Mouse (Mus musculus) liver, embryonic 13.5 days (tissue): ENCODE data around the gene Rgs7. TPM values are rescaled to one million over a fixed set of nuclear protein-coding genes. Genes with fewer than 3 reads are reported as not detected.

Experiments used
- ATAC-seq: fragments of 200-750 bp; cut with Nextera tagmentation; 2 replicates; pipeline ENCODE4 v1.8.0; 2017; ENCODE audit warnings: low read depth, mild to moderate bottlenecking, moderate number of reproducible peaks, moderate library complexity
- DNase-seq: peaks from one replicate; pipeline ENCODE4 v3.0.0; 2022
- H3K27ac ChIP-seq: fragments of 300-500 bp; sonication (generic); 2 replicates; pipeline ENCODE4 v1.5.1; 2015; ENCODE audit warnings: moderate library complexity, mild to moderate bottlenecking, inconsistent platforms
- H3K27me3 ChIP-seq: fragments of 300-500 bp; sonication (generic); 2 replicates; pipeline ENCODE4 v1.6.1; 2015; ENCODE audit warnings: mild to moderate bottlenecking, inconsistent platforms
- H3K36me3 ChIP-seq: fragments of 300-500 bp; sonication (generic); 2 replicates; pipeline ENCODE4 v1.6.1; 2015; ENCODE audit warnings: mild to moderate bottlenecking, inconsistent platforms
- H3K4me1 ChIP-seq: fragments of 300-500 bp; sonication (generic); replicated peaks from 2 replicates; pipeline ENCODE4 v1.6.1; 2015; ENCODE audit warnings: inconsistent platforms
- H3K4me2 ChIP-seq: fragments of 300-500 bp; sonication (generic); 2 replicates; pipeline ENCODE4 v1.6.1; 2015; ENCODE audit warnings: inconsistent platforms, mild to moderate bottlenecking, moderate library complexity
- H3K4me3 ChIP-seq: fragments of 300-500 bp; sonication (generic); replicated peaks from 2 replicates; pipeline ENCODE4 v1.5.1; 2015; ENCODE audit warnings: mild to moderate bottlenecking, inconsistent platforms
- H3K9ac ChIP-seq: fragments of 300-500 bp; sonication (generic); 2 replicates; pipeline ENCODE4 v1.6.1; 2015; ENCODE audit warnings: mild to moderate bottlenecking, inconsistent platforms
- H3K9me3 ChIP-seq: fragments of 300-500 bp; sonication (generic); replicated peaks from 2 replicates; pipeline ENCODE4 v1.6.1; 2016; ENCODE audit warnings: inconsistent platforms
- WGBS: fragments of 180-500 bp; shearing (Covaris S2); methylation state at CpG from one replicate; pipeline ENCODE4 v1.1.7; 2015; ENCODE audit not compliant: insufficient replicate concordance; 5-methylcytosine and 5-hydroxymethylcytosine counted together
- polyA plus RNA-seq: library from polyadenylated mRNA; unstranded; fragments of >200 nt; fragmentation: Nextera tagmentation; extraction: Ambion mirVana; gene quantifications from 2 replicates; pipeline ENCODE4 v1.2.1, GENCODE M21; 2015

Rgs7 gene
- polyA plus RNA-seq, 1 experiment from 2014 or later = 0.05 TPM

GRCm38 (mm10) chr1:175155469-175155868 lies 336.8 kb downstream of the Rgs7 start:
- Histone ChIP-seq H3K9me3 (no peaks in the 10 kb centered on the region), H3K4me2 (no peak overlapping the region), H3K36me3 (no peaks in the 10 kb centered on the region), H3K27ac (no peak overlapping the region), H3K4me1 (no peaks in the 10 kb centered on the region), H3K9ac (no peak overlapping the region), H3K4me3 (no peak overlapping the region), H3K27me3 (no peaks in the 10 kb centered on the region)
- 40% methylated on average over 1 of the region's 1 CpGs for WGBS
- ATAC-seq (no peak), DNase-seq (no peak)

GRCm38 (mm10) chr1:175143051-175143450 lies 349.2 kb downstream of the Rgs7 start:
- DNase-seq = no peak
- no peaks in the 10 kb centered on the region for H3K36me3 ChIP-seq
- H3K9me3 ChIP-seq = no peaks in the 10 kb centered on the region
- H3K27me3 ChIP-seq = no peaks in the 10 kb centered on the region
- WGBS = 62% methylated on average over 4 of the region's 4 CpGs
- no peak overlapping the region for H3K4me2 ChIP-seq
- no peak overlapping the region for H3K9ac ChIP-seq
- ATAC-seq = no peak
- H3K4me1 ChIP-seq = no peaks in the 10 kb centered on the region
- no peak overlapping the region for H3K27ac ChIP-seq
- no peak overlapping the region for H3K4me3 ChIP-seq

GRCm38 (mm10) chr1:175128525-175128924 lies 363.8 kb downstream of the Rgs7 start:
- ATAC-seq = no peak
- no peaks in the 10 kb centered on the region for H3K9me3 ChIP-seq
- H3K27me3 ChIP-seq = no peaks in the 10 kb centered on the region
- DNase-seq = no peak
- no peak overlapping the region for H3K4me2 ChIP-seq
- no peak overlapping the region for H3K4me3 ChIP-seq
- H3K4me1 ChIP-seq = no peaks in the 10 kb centered on the region
- no peak overlapping the region for H3K27ac ChIP-seq
- WGBS = 47% methylated on average over 2 of the region's 2 CpGs
- H3K9ac ChIP-seq = no peak overlapping the region
- H3K36me3 ChIP-seq = no peaks in the 10 kb centered on the region

GRCm38 (mm10) chr1:175124416-175124815 lies 367.9 kb downstream of the Rgs7 start:
- Histone ChIP-seq H3K4me3 (no peak overlapping the region), H3K4me2 (no peak overlapping the region), H3K36me3 (no peaks in the 10 kb centered on the region), H3K4me1 (no peaks in the 10 kb centered on the region), H3K9ac (no peak overlapping the region), H3K27ac (no peak overlapping the region), H3K9me3 (no peaks in the 10 kb centered on the region), H3K27me3 (no peaks in the 10 kb centered on the region)
- no peak for DNase-seq
- no peak for ATAC-seq
- WGBS = 72% methylated on average over 3 of the region's 3 CpGs

- no peak for DNase-seq
- 44% methylated on average over 4 of the region's 4 CpGs for WGBS
- H3K9me3 ChIP-seq = no peaks in the 10 kb centered on the region
- no peak overlapping the region for H3K4me3 ChIP-seq
- no peak overlapping the region for H3K4me2 ChIP-seq
- H3K27me3 ChIP-seq = no peaks in the 10 kb centered on the region
- no peak for ATAC-seq
- H3K4me1 ChIP-seq = no peaks in the 10 kb centered on the region
- no peak overlapping the region for H3K9ac ChIP-seq
- no peaks in the 10 kb centered on the region for H3K36me3 ChIP-seq
- H3K27ac ChIP-seq = no peak overlapping the region
Measured at GRCm38 (mm10) chr1:175118904-175119555, 373.3 kb downstream of the Rgs7 start.

- H3K4me3 ChIP-seq = no peak overlapping the region
- 0 out of 2 replicates have a peak, but pooled peaks cover 8% of the 10 kb centered on the region for H3K4me1 ChIP-seq
- H3K27ac ChIP-seq = no peak overlapping the region
- H3K9me3 ChIP-seq = no peaks in the 10 kb centered on the region
- no peak for DNase-seq
- H3K9ac ChIP-seq = no peak overlapping the region
- no peak for ATAC-seq
- WGBS = 38% methylated on average over 1 of the region's 1 CpGs
- H3K36me3 ChIP-seq = no peaks in the 10 kb centered on the region
- H3K4me2 ChIP-seq = no peak overlapping the region
- H3K27me3 ChIP-seq = no peaks in the 10 kb centered on the region
Measured at GRCm38 (mm10) chr1:175108270-175108860, 383.9 kb downstream of the Rgs7 start.

DNA sequence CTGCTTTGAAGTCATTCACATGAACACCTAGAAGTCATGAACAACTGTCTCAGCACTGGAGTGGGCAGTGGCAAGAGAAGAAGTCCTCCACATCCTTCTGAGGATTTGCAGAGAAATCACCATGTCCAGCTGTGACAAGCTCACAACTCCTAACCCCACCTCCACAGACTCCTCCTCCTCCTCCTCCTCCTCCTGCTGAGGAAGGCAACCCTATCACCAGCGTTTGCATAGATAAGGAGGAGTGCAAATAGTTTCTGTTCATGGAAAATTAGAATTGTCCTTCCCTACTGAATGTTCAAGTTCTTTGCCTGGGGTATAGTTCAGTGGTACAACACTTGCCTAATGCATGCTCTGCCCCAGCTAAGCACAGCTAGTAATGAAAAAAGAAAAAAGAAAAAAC lies 386.0 kb downstream of the Rgs7 start:
- Histone ChIP-seq H3K27ac (no peak overlapping the region), H3K36me3 (no peaks in the 10 kb centered on the region), H3K4me1 (0 out of 2 replicates have a peak, but pooled peaks cover 8% of the 10 kb centered on the region), H3K4me3 (no peak overlapping the region), H3K4me2 (no peak overlapping the region), H3K27me3 (no peaks in the 10 kb centered on the region), H3K9me3 (no peaks in the 10 kb centered on the region), H3K9ac (no peak overlapping the region)
- 17% methylated on average over 1 of the region's 1 CpGs for WGBS
- DNase-seq (no peak), ATAC-seq (peak; percentile 85)

DNA sequence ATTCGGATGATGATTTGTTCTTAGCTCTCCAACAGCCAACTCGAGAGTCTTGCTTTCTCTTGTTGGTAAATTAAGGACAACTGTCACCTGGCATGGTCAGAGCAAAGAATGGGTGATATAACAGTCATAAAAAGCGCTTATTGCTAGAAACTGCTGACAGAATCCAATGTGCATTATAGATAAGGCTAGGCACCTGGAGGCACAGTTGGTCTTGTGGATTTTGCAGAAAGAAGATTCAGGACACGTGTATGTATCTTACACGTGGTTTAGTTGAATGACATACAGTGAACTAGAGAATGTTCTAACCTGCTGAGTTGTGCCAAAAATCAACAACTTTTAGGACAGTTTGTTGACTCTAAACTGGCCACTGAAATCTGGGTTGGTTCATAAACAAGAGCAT lies 386.9 kb downstream of the Rgs7 start:
- Histone ChIP-seq H3K27ac (no peak overlapping the region), H3K4me2 (no peak overlapping the region), H3K27me3 (no peaks in the 10 kb centered on the region), H3K36me3 (no peaks in the 10 kb centered on the region), H3K4me3 (no peak overlapping the region), H3K9ac (no peak overlapping the region), H3K9me3 (no peaks in the 10 kb centered on the region), H3K4me1 (0 out of 2 replicates have a peak, but pooled peaks cover 8% of the 10 kb centered on the region)
- DNase-seq = no peak
- ATAC-seq = peak; percentile 36; the same call in 1 of the 2 replicates
- 41% methylated on average over 5 of the region's 5 CpGs for WGBS

- no peak for DNase-seq
- WGBS = 22% methylated on average over 3 of the region's 3 CpGs
Measured at GRCm38 (mm10) chr1:175097014-175097413, 395.3 kb downstream of the Rgs7 start.

GRCm38 (mm10) chr1:175082104-175082503 lies 410.2 kb downstream of the Rgs7 start:
- 17% methylated on average over 1 of the region's 1 CpGs for WGBS
- no peak for DNase-seq

More at GRCm38 (mm10) chr1:175097014-175097413, 395.3 kb downstream of the Rgs7 start:
- Histone ChIP-seq H3K9ac (no peak overlapping the region), H3K27ac (no peak overlapping the region), H3K27me3 (no peaks in the 10 kb centered on the region), H3K9me3 (no peaks in the 10 kb centered on the region), H3K4me3 (no peak overlapping the region), H3K4me2 (no peak overlapping the region), H3K36me3 (no peaks in the 10 kb centered on the region), H3K4me1 (no peaks in the 10 kb centered on the region)
- peak; percentile 48; the same call in 1 of the 2 replicates for ATAC-seq

DNA sequence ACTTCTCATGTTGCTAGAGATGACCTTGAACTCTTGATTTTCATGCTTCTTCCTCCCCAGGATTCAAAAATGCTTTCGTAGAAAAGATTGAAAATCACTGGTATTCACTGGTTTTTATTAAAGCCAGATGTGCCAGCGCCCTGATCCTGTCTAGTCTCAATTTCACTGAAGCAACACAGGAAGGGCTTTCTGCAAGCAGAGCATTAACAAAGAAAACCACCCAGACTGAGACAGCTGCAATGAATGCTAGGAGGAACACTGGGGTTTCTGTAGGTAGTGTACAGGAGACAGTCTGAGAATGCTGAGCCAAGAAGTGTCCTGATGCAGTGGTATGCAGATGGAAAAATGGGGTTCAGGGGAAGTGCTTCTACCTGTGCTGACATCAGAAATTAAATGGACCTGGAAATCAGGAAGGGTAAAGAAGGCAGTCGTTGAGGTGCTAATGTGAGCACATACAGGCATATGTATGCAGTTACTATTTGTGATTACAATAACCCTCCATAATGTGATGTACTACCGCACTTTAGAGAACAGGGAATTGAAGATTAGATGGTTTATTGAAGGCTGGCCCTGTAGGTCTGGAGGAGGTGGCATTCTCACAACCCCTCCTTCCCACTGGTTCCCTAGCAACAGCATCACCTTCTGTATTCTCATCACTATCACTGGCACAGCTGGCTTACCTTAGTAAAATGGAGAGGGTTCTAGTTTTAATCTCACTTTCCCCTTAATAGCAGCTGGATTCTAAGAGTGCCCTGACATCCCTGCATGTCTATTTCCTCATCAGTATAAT lies 412.3 kb downstream of the Rgs7 start:
- peaks cover 19% of the 10 kb centered on the region for H3K4me1 ChIP-seq
- DNase-seq = no peak
- WGBS = 65% methylated on average over 4 of the region's 4 CpGs

More at GRCm38 (mm10) chr1:175082104-175082503, 410.2 kb downstream of the Rgs7 start:
- Histone ChIP-seq H3K4me1 (peaks cover 19% of the 10 kb centered on the region), H3K4me2 (peak overlapping the region; percentile 11; the same call in 1 of the 2 replicates), H3K9me3 (no peaks in the 10 kb centered on the region), H3K9ac (no peak overlapping the region), H3K36me3 (no peaks in the 10 kb centered on the region), H3K27ac (peak overlapping the region; percentile 84), H3K27me3 (no peaks in the 10 kb centered on the region), H3K4me3 (no peak overlapping the region)
- ATAC-seq = peak; percentile 100

More for the DNA sequence above, 412.3 kb downstream of the Rgs7 start:
- Histone ChIP-seq H3K27ac (no peak overlapping the region), H3K36me3 (no peaks in the 10 kb centered on the region), H3K4me3 (no peak overlapping the region), H3K9me3 (no peaks in the 10 kb centered on the region), H3K4me2 (no peak overlapping the region), H3K27me3 (no peaks in the 10 kb centered on the region), H3K9ac (no peak overlapping the region)
- no peak for ATAC-seq
